Mouse (Mus musculus) olfactory bulb, adult 2 months (tissue): ENCODE results near the gene Anks1b.

Experiments used
- CTCF ChIP-seq: fragments of 200-500 bp; IDR thresholded peaks from 2 replicates; pipeline ENCODE4 v1.5.1; 2012; ENCODE audit warnings: low read depth, mild to moderate bottlenecking, low read length, moderate library complexity; ENCODE audit not compliant: insufficient read depth
- POLR2A ChIP-seq: fragments of 200-500 bp; IDR thresholded peaks from 2 replicates; pipeline ENCODE4 v1.6.1; 2012; ENCODE audit warnings: mild to moderate bottlenecking, low read depth, low read length, moderate library complexity; ENCODE audit not compliant: insufficient read depth

DNA sequence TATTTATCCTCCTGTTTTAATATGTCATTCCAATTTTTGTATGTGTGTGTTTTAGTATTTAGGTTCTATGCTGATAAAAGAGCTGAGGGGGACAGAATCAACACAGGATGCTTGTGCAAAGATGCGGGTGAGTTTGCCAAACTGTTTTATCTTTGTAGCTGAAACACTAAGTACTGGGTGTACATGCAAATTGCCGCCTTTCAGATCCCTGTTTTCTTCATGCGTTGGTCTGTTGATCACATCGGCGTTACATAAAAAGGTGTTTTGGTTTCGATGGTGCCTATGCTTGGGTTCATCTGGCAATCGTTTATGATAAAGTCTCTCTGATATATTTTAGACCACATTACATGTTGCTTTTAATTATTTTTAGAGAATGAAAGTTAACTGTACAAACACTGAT lies 1050.2 kb downstream of the Anks1b start:
- TF ChIP-seq CTCF: no peak
- TF ChIP-seq POLR2A: no peak
